ENCODE assay signal across 9 mouse cellular contexts in genomic region chr17:29325831-29326230, GRCm38 (mm10). TPM values are rescaled to one million over a fixed set of nuclear protein-coding genes. Genes with fewer than 3 reads are reported as not detected.
A peak's percentile ranks its signal among the peaks of the same experiment; 100 is the strongest.
DNase-seq lines count a peak whose midpoint lies in the region; ATAC-seq lines count a peak whose summit lies in the region.
"Had no signal": no experiment of that assay in that cellular context is flagged by ENCODE, and none has a peak within 500 bp of the region (broad histone marks: within the 10 kb centered on the region; RNA-seq: fewer than 3 reads in every experiment).

No protein-coding gene starts in this region.

- peaks cover 18% of the 10 kb centered on the region for H3K36me3 ChIP-seq in hindbrain, embryonic 10.5 days
- peaks cover 14% of the 10 kb centered on the region for H3K36me3 ChIP-seq in limb, embryonic 15.5 days
- H3K36me3 ChIP-seq in stomach, embryonic 15.5 days, result no peaks in the 10 kb centered on the region

- H3K9me3 ChIP-seq in hindbrain, embryonic 10.5 days, result no peaks in the 10 kb centered on the region
- H3K9me3 ChIP-seq in limb, embryonic 15.5 days, result no peaks in the 10 kb centered on the region
- no peaks in the 10 kb centered on the region for H3K9me3 ChIP-seq in stomach, embryonic 15.5 days

- peak; percentile 7 for DNase-seq in thymus, postnatal 4 days
- DNase-seq in thymus, adult 18-20 months, result no peak
- DNase-seq in hindbrain, embryonic 10.5 days (ENCODE audit: low spot score), result no peak
- DNase-seq in retina, embryonic 14.5 days (ENCODE audit: low spot score), result no peak
- DNase-seq in liver, result no peak
- DNase-seq in gastrocnemius, adult 18-20 months (ENCODE audit: low spot score), result no peak
- DNase-seq: right cerebral cortex, adult 18-20 months had no signal

- H3K4me1 ChIP-seq in hindbrain, embryonic 10.5 days (replicated peaks), result peaks cover 47% of the 10 kb centered on the region
- peaks cover 33% of the 10 kb centered on the region for H3K4me1 ChIP-seq in limb, embryonic 15.5 days
- peaks cover 21% of the 10 kb centered on the region for H3K4me1 ChIP-seq in stomach, embryonic 15.5 days

- H3K9ac ChIP-seq in limb, embryonic 15.5 days, result no peak overlapping the region
- no peak overlapping the region for H3K9ac ChIP-seq in stomach, embryonic 15.5 days

- 46% methylated on average over 13 of the region's 13 CpGs for WGBS in hindbrain, embryonic 10.5 days
- 66% methylated on average over 13 of the region's 13 CpGs for WGBS in limb, embryonic 15.5 days
- 73% methylated on average over 13 of the region's 13 CpGs for WGBS in stomach, embryonic 15.5 days

- H3K27me3 ChIP-seq in hindbrain, embryonic 10.5 days (ENCODE audit: insufficient read depth, poor library complexity, severe bottlenecking), result peaks cover 76% of the 10 kb centered on the region
- peaks cover 42% of the 10 kb centered on the region for H3K27me3 ChIP-seq in limb, embryonic 15.5 days
- H3K27me3 ChIP-seq in stomach, embryonic 15.5 days (replicated peaks), result peaks cover 20% of the 10 kb centered on the region

- ATAC-seq in limb, embryonic 15.5 days (ENCODE audit: insufficient number of reproducible peaks, low FRiP score, low TSS enrichment, low read depth), result no peak
- ATAC-seq in stomach, embryonic 15.5 days (ENCODE audit: insufficient read depth, low FRiP score, low read depth), result no peak

- H3K4me2 ChIP-seq in limb, embryonic 15.5 days, result peak overlapping the region; percentile 52; the same call in 1 of the 2 replicates
- H3K4me2 ChIP-seq in stomach, embryonic 15.5 days, result peak overlapping the region; percentile 53; the same call in 1 of the 2 replicates

- peak overlapping the region; percentile 87 for H3K27ac ChIP-seq in hindbrain, embryonic 10.5 days
- no peak overlapping the region for H3K27ac ChIP-seq in limb, embryonic 15.5 days
- H3K27ac ChIP-seq in stomach, embryonic 15.5 days, result no peak overlapping the region

- peak overlapping the region; percentile 55 for H3K4me3 ChIP-seq in hindbrain, embryonic 10.5 days
- H3K4me3 ChIP-seq in limb, embryonic 15.5 days, result no peak overlapping the region
- H3K4me3 ChIP-seq in stomach, embryonic 15.5 days (replicated peaks), result no peak overlapping the region

RNA-seq across cellular contexts. Expression of gene Pi16, which starts 8.4 kb away (rescaled TPM):
- 0.71 and 1.1 TPM in 2 replicates for polyA plus RNA-seq in hindbrain, embryonic 10.5 days (2016; fragmentation: Nextera tagmentation; extraction: Ambion mirVana)
- 6.5 and 8.0 TPM in 2 replicates for polyA plus RNA-seq in limb, embryonic 15.5 days (2015; fragmentation: Nextera tagmentation; extraction: Ambion mirVana)
- polyA plus RNA-seq in stomach, embryonic 15.5 days (2015; fragmentation: Nextera tagmentation; extraction: Ambion mirVana), result 1.6 and 1.9 TPM in 2 replicates
- 10 to 100 TPM; 16.2 to 23.7 TPM for total RNA-seq in gastrocnemius, adult 18-20 months (2021)

RNA-seq across cellular contexts. Expression of gene Mtch1, which starts 21.9 kb away (rescaled TPM):
- polyA plus RNA-seq in hindbrain, embryonic 10.5 days (2016; fragmentation: Nextera tagmentation; extraction: Ambion mirVana), result 338 and 391 TPM in 2 replicates
- polyA plus RNA-seq in limb, embryonic 15.5 days (2015; fragmentation: Nextera tagmentation; extraction: Ambion mirVana), result 267 and 334 TPM in 2 replicates
- polyA plus RNA-seq in stomach, embryonic 15.5 days (2015; fragmentation: Nextera tagmentation; extraction: Ambion mirVana), result 250 and 272 TPM in 2 replicates
- total RNA-seq in gastrocnemius, adult 18-20 months (2021), result 10 to 100 TPM; 80.1 to 88.4 TPM

RNA-seq across cellular contexts. Expression of gene Fgd2, which starts 34.9 kb away (rescaled TPM):
- polyA plus RNA-seq in hindbrain, embryonic 10.5 days (2016; fragmentation: Nextera tagmentation; extraction: Ambion mirVana), result 5.9 and 7.5 TPM in 2 replicates
- 8.5 and 9.7 TPM in 2 replicates for polyA plus RNA-seq in limb, embryonic 15.5 days (2015; fragmentation: Nextera tagmentation; extraction: Ambion mirVana)
- polyA plus RNA-seq in stomach, embryonic 15.5 days (2015; fragmentation: Nextera tagmentation; extraction: Ambion mirVana), result 11.3 and 12.5 TPM in 2 replicates
- total RNA-seq in gastrocnemius, adult 18-20 months (2021), result 1 to 10 TPM in 1 of 2 experiments, under 1 TPM in 1; 0.68 to 1.6 TPM

RNA-seq across cellular contexts. Expression of gene BC004004, which starts 57.2 kb away (rescaled TPM):
- polyA plus RNA-seq in hindbrain, embryonic 10.5 days (2016; fragmentation: Nextera tagmentation; extraction: Ambion mirVana), result 58.7 and 68.6 TPM in 2 replicates
- 84.1 and 95.5 TPM in 2 replicates for polyA plus RNA-seq in limb, embryonic 15.5 days (2015; fragmentation: Nextera tagmentation; extraction: Ambion mirVana)
- polyA plus RNA-seq in stomach, embryonic 15.5 days (2015; fragmentation: Nextera tagmentation; extraction: Ambion mirVana), result 81.6 and 87.1 TPM in 2 replicates
- total RNA-seq in gastrocnemius, adult 18-20 months (2021), result 100 to 1,000 TPM; 119 to 125 TPM
